Mouse (Mus musculus): ENCODE measurements at regions not wholly inside any gene's neighbourhood (a gene's known extent, or its start where the extent isn't known, plus 50 kb on each side); places are given as distances from the start of the nearest gene placed in this dataset.
A peak's percentile ranks its signal among the peaks of the same experiment; 100 is the strongest.

DNA sequence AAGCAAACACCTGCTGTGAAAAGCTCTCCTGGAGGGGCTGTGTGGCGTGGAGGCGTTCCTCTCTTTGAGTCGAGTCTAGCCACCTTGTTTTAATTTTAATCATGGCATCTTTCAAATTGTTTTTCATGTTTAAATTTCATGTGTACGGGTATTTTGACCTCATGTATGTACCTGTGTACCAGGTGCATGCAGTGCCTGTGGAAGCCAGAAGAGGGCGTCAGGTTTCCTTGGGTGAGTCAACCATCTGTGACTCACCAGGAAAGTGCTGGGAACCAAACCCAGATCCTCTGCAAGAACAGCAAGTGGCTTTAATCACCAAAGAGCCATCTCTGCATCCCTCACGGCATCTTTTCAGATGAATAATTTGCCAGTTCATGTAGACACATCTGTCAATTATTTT is 79.8 kb upstream of the Sipa1l1 start:
- 0 out of 2 replicates have a peak, but pooled peaks have one; percentile 27 for TF ChIP-seq CTCF (IDR thresholded peaks at IDR 0.05; ENCODE audit: low read depth)
- no peak for TF ChIP-seq EP300 (IDR thresholded peaks at IDR 0.05; ENCODE audit: low read depth)
